Mouse (Mus musculus): ENCODE results near the gene Olfr716. TPM values are rescaled to one million over a fixed set of nuclear protein-coding genes. Genes with fewer than 3 reads are reported as not detected.
"Not testable (repeated sequence)": the region's sequence is repeated elsewhere in the genome, so short reads cannot be mapped to it uniquely, and the experiment has no call there.

Olfr716 gene
- polyA plus RNA-seq (2015; fragmentation: Nextera tagmentation; extraction: Ambion mirVana), result not detected in 2 replicates

- 78% methylated on average over 2 of the region's 2 CpGs for WGBS
- not testable (repeated sequence) for H3K27me3 ChIP-seq (replicated peaks; ENCODE audit: control insufficient read depth, insufficient read depth, low read length); ATAC-seq; H3K4me1 ChIP-seq (ENCODE audit: control insufficient read depth, insufficient read depth, low read depth, low read length); H3K9ac ChIP-seq (ENCODE audit: low read depth, low read length); H3K36me3 ChIP-seq (ENCODE audit: control insufficient read depth, insufficient read depth, low read length); H3K27ac ChIP-seq (ENCODE audit: low read depth, low read length); H3K4me2 ChIP-seq (ENCODE audit: low read length); H3K4me3 ChIP-seq (ENCODE audit: low read length); H3K9me3 ChIP-seq (ENCODE audit: control insufficient read depth, low read length)
Observed at GRCm38 (mm10) chr7:107138027-107138426, at the start of gene Olfr716. Gene Olfr716, plus strand, starts transcription at chr7:107138327.

GRCm38 (mm10) chr7:107092920-107093319 lies 45.2 kb upstream of the Olfr716 start, which contains the start of gene Olfr17:
Gene Olfr17, plus strand, starts transcription at chr7:107093220.
- Histone ChIP-seq H3K4me2 (ENCODE audit: low read length) (no peak within 1 kb of the TSS), H3K9ac (ENCODE audit: low read depth, low read length) (no peak within 1 kb of the TSS), H3K9me3 (ENCODE audit: control insufficient read depth, low read length) (no peaks in the 10 kb centered on the region), H3K36me3 (ENCODE audit: control insufficient read depth, insufficient read depth, low read length) (no peaks in the 10 kb centered on the region), H3K4me1 (ENCODE audit: control insufficient read depth, insufficient read depth, low read depth, low read length) (no peaks in the 10 kb centered on the region), H3K4me3 (ENCODE audit: low read length) (no peak within 1 kb of the TSS), H3K27me3 (replicated peaks; ENCODE audit: control insufficient read depth, insufficient read depth, low read length) (no peaks in the 10 kb centered on the region), H3K27ac (ENCODE audit: low read depth, low read length) (no peak within 1 kb of the TSS)
- WGBS, result 80% methylated on average over 1 of the region's 1 CpGs
- no peak for ATAC-seq

GRCm38 (mm10) chr7:107110269-107110668 lies 27.9 kb upstream of the Olfr716 start, which contains the start of gene Olfr715b:
Gene Olfr715b, minus strand, starts transcription at chr7:107110369.
- not testable (repeated sequence) for H3K27me3 ChIP-seq (replicated peaks; ENCODE audit: control insufficient read depth, insufficient read depth, low read length); H3K4me1 ChIP-seq (ENCODE audit: control insufficient read depth, insufficient read depth, low read depth, low read length); ATAC-seq; H3K4me2 ChIP-seq (ENCODE audit: low read length); H3K27ac ChIP-seq (ENCODE audit: low read depth, low read length); H3K9me3 ChIP-seq (ENCODE audit: control insufficient read depth, low read length); H3K36me3 ChIP-seq (ENCODE audit: control insufficient read depth, insufficient read depth, low read length); H3K9ac ChIP-seq (ENCODE audit: low read depth, low read length); H3K4me3 ChIP-seq (ENCODE audit: low read length)
- WGBS, result 100% methylated on average over 1 of the region's 2 CpGs

GRCm38 (mm10) chr7:107130983-107131382 lies 7.1 kb upstream of the Olfr716 start, which contains the start of gene Olfr715:
Gene Olfr715, minus strand, starts transcription at chr7:107131083.
- H3K27ac ChIP-seq (ENCODE audit: low read depth, low read length); H3K27me3 ChIP-seq (replicated peaks; ENCODE audit: control insufficient read depth, insufficient read depth, low read length): not testable (repeated sequence)

GRCm38 (mm10) chr7:107166690-107167089 lies 28.6 kb downstream of the Olfr716 start, which contains the start of gene Nlrp14:
Gene Nlrp14, plus strand, starts transcription at chr7:107166990.
- no peak within 1 kb of the TSS for H3K27ac ChIP-seq (ENCODE audit: low read depth, low read length)
- H3K36me3 ChIP-seq (ENCODE audit: control insufficient read depth, insufficient read depth, low read length), result no peaks in the 10 kb centered on the region
- H3K4me1 ChIP-seq (ENCODE audit: control insufficient read depth, insufficient read depth, low read depth, low read length), result no peaks in the 10 kb centered on the region
- ATAC-seq, result no peak
- no peak within 1 kb of the TSS for H3K4me2 ChIP-seq (ENCODE audit: low read length)
- H3K9me3 ChIP-seq (ENCODE audit: control insufficient read depth, low read length), result no peaks in the 10 kb centered on the region
- 86% methylated on average over 10 of the region's 10 CpGs for WGBS
- H3K27me3 ChIP-seq (replicated peaks; ENCODE audit: control insufficient read depth, insufficient read depth, low read length), result no peaks in the 10 kb centered on the region
- H3K9ac ChIP-seq (ENCODE audit: low read depth, low read length), result no peak within 1 kb of the TSS
- H3K4me3 ChIP-seq (ENCODE audit: low read length), result no peak within 1 kb of the TSS

More at GRCm38 (mm10) chr7:107130983-107131382, 7.1 kb upstream of the Olfr716 start, which contains the start of gene Olfr715:
- not testable (repeated sequence) for H3K4me1 ChIP-seq (ENCODE audit: control insufficient read depth, insufficient read depth, low read depth, low read length); H3K9ac ChIP-seq (ENCODE audit: low read depth, low read length); ATAC-seq; H3K36me3 ChIP-seq (ENCODE audit: control insufficient read depth, insufficient read depth, low read length); H3K4me3 ChIP-seq (ENCODE audit: low read length); H3K9me3 ChIP-seq (ENCODE audit: control insufficient read depth, low read length); H3K4me2 ChIP-seq (ENCODE audit: low read length)
- 100% methylated on average over 2 of the region's 3 CpGs for WGBS

GRCm38 (mm10) chr7:107180406-107180805 lies 42.3 kb downstream of the Olfr716 start:
- Histone ChIP-seq H3K4me3 (ENCODE audit: low read length) (no peak overlapping the region), H3K4me2 (ENCODE audit: low read length) (no peak overlapping the region), H3K9ac (ENCODE audit: low read depth, low read length) (no peak overlapping the region), H3K27ac (ENCODE audit: low read depth, low read length) (no peak overlapping the region), H3K9me3 (ENCODE audit: control insufficient read depth, low read length) (no peaks in the 10 kb centered on the region), H3K36me3 (ENCODE audit: control insufficient read depth, insufficient read depth, low read length) (no peaks in the 10 kb centered on the region), H3K4me1 (ENCODE audit: control insufficient read depth, insufficient read depth, low read depth, low read length) (no peaks in the 10 kb centered on the region), H3K27me3 (replicated peaks; ENCODE audit: control insufficient read depth, insufficient read depth, low read length) (no peaks in the 10 kb centered on the region)
- ATAC-seq, result no peak
- WGBS, result 46% methylated on average over 2 of the region's 2 CpGs

Other genes with a start within 250 kb of the Olfr716 start
- not detected in 2 replicates for gene Olfr707, start 237.1 kb upstream of the Olfr716 start, polyA plus RNA-seq (2015; fragmentation: Nextera tagmentation; extraction: Ambion mirVana)
- not detected in 2 replicates for gene Olfr1532-ps1, start 230.3 kb upstream of the Olfr716 start, polyA plus RNA-seq (2015; fragmentation: Nextera tagmentation; extraction: Ambion mirVana)
- gene Olfr709-ps1, start 206.1 kb upstream of the Olfr716 start, polyA plus RNA-seq (2015; fragmentation: Nextera tagmentation; extraction: Ambion mirVana), result not detected in 2 replicates
- not detected in 2 replicates for gene Olfr710, start 190.0 kb upstream of the Olfr716 start, polyA plus RNA-seq (2015; fragmentation: Nextera tagmentation; extraction: Ambion mirVana)
- gene Olfr6, start 174.4 kb upstream of the Olfr716 start, polyA plus RNA-seq (2015; fragmentation: Nextera tagmentation; extraction: Ambion mirVana), result not detected in 2 replicates
- gene Olfr711, start 162.9 kb upstream of the Olfr716 start, polyA plus RNA-seq (2015; fragmentation: Nextera tagmentation; extraction: Ambion mirVana), result not detected in 2 replicates
- gene Olfr2, start 132.3 kb upstream of the Olfr716 start, polyA plus RNA-seq (2015; fragmentation: Nextera tagmentation; extraction: Ambion mirVana), result not detected in 2 replicates
- gene Olfr713, start 107.2 kb upstream of the Olfr716 start, polyA plus RNA-seq (2015; fragmentation: Nextera tagmentation; extraction: Ambion mirVana), result not detected in 2 replicates
- not detected in 2 replicates for gene Olfr714, start 67.3 kb upstream of the Olfr716 start, polyA plus RNA-seq (2015; fragmentation: Nextera tagmentation; extraction: Ambion mirVana)
- not detected in 2 replicates for gene Olfr17, start 45.1 kb upstream of the Olfr716 start, polyA plus RNA-seq (2015; fragmentation: Nextera tagmentation; extraction: Ambion mirVana)
- not detected in 2 replicates for gene Olfr715b, start 28.0 kb upstream of the Olfr716 start, polyA plus RNA-seq (2015; fragmentation: Nextera tagmentation; extraction: Ambion mirVana)
- not detected in 2 replicates for gene Olfr715, start 7.2 kb upstream of the Olfr716 start, polyA plus RNA-seq (2015; fragmentation: Nextera tagmentation; extraction: Ambion mirVana)
- gene Nlrp14, start 28.7 kb downstream of the Olfr716 start, polyA plus RNA-seq (2015; fragmentation: Nextera tagmentation; extraction: Ambion mirVana), result not detected in 2 replicates
- gene Rbmxl2, start 71.1 kb downstream of the Olfr716 start, polyA plus RNA-seq (2015; fragmentation: Nextera tagmentation; extraction: Ambion mirVana), result not detected in 2 replicates
- gene Syt9, start 232.4 kb downstream of the Olfr716 start, polyA plus RNA-seq (2015; fragmentation: Nextera tagmentation; extraction: Ambion mirVana), result 11.6 and 12.9 TPM in 2 replicates